Comparison of ENCODE assay signal across 10 mouse cellular contexts in the genomic region with DNA sequence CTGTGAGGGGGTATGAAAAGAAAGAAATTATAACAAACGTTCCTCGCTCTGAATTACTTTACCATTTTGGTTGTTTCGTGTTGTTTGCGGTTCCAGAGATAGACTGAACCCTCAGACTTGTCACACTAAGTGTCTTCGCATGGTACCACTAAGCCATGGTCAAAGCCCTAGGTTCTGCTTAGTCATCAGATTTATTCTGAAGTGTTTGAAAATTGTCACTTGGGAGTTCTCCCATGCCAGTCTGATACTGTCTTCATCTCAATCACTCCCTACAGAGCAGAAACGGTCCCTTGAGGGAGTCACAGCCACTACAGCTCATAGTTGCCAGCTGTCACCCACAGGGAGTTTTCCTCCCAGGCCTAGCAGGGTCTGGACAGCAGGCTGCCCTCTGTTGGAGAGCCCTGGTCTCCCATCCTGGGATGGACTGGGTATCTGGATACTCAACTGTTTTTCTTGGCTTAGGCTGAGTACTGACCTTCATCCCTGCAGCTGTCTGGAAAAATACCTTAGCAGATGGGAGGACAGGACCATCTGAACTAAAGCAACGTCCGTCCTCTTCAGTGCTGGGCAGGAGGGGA. TPM values are rescaled to one million over a fixed set of nuclear protein-coding genes. Genes with fewer than 3 reads are reported as not detected.
A peak's percentile ranks its signal among the peaks of the same experiment; 100 is the strongest.
DNase-seq lines count a peak whose midpoint lies in the region; ATAC-seq and TF ChIP-seq lines count a peak whose summit lies in the region.
"Had no signal": no experiment of that assay in that cellular context is flagged by ENCODE, and none has a peak within 500 bp of the region (broad histone marks: within the 10 kb centered on the region; RNA-seq: fewer than 3 reads in every experiment).

No protein-coding gene starts in this region.

- H3K9ac ChIP-seq in hindbrain, embryonic 12.5 days = 0 out of 2 replicates have a peak overlapping the region, but pooled peaks have one; percentile 3
- no peak overlapping the region for H3K9ac ChIP-seq in hindbrain, embryonic 14.5 days
- no peak overlapping the region for H3K9ac ChIP-seq in ES-Bruce4 (ENCODE audit: low read depth, poor library complexity, severe bottlenecking)
- H3K9ac ChIP-seq: heart, embryonic 15.5 days had no signal

- H3K4me1 ChIP-seq in hindbrain, embryonic 12.5 days = peaks cover 3% of the 10 kb centered on the region; the same call in 1 of the 2 replicates
- H3K4me1 ChIP-seq in hindbrain, embryonic 14.5 days (replicated peaks; ENCODE audit: control insufficient read depth, insufficient read depth, low read length) = no peaks in the 10 kb centered on the region
- peaks cover 8% of the 10 kb centered on the region for H3K4me1 ChIP-seq in ES-Bruce4 (ENCODE audit: control insufficient read depth, insufficient read depth, low read length)
- H3K4me1 ChIP-seq: heart, embryonic 15.5 days had no signal

- no peak for DNase-seq in hindbrain, embryonic 14.5 days (ENCODE audit: low spot score)
- peak; percentile 63 for DNase-seq in adrenal gland, adult 2 months
- peak; percentile 24 to 67 for DNase-seq in kidney, postnatal 36 days
- no peak for DNase-seq in spleen, adult 12 weeks (ENCODE audit: low spot score)
- no peak for DNase-seq in layer of hippocampus, postnatal 14 days (ENCODE audit: low spot score in 2 of 2)
- no peak for DNase-seq in gastrocnemius, postnatal 25 days

- H3K9me3 ChIP-seq in hindbrain, embryonic 12.5 days (replicated peaks) = no peaks in the 10 kb centered on the region
- no peaks in the 10 kb centered on the region for H3K9me3 ChIP-seq in hindbrain, embryonic 14.5 days (ENCODE audit: control insufficient read depth, low read length)
- H3K9me3 ChIP-seq in ES-Bruce4 (replicated peaks; ENCODE audit: control insufficient read depth, insufficient read depth, low read length, poor library complexity, severe bottlenecking) = no peaks in the 10 kb centered on the region
- H3K9me3 ChIP-seq: heart, embryonic 15.5 days had no signal

- H3K4me3 ChIP-seq in hindbrain, embryonic 12.5 days = no peak overlapping the region
- no peak overlapping the region for H3K4me3 ChIP-seq in hindbrain, embryonic 14.5 days (replicated peaks; ENCODE audit: low read length)
- H3K4me3 ChIP-seq in ES-Bruce4 (ENCODE audit: low read depth, low read length) = no peak overlapping the region
- H3K4me3 ChIP-seq: heart, embryonic 15.5 days had no signal

- WGBS in hindbrain, embryonic 12.5 days = 70% methylated on average over 8 of the region's 8 CpGs
- 64% methylated on average over 8 of the region's 8 CpGs for WGBS in hindbrain, embryonic 14.5 days

- no peak for TF ChIP-seq POLR2A in ES-Bruce4 (IDR thresholded peaks at IDR 0.05; ENCODE audit: insufficient read depth, low read length)

- TF ChIP-seq CTCF in ES-Bruce4 (IDR thresholded peaks at IDR 0.05; ENCODE audit: low read depth, low read length) = peak; percentile 40

- H3K36me3 ChIP-seq in hindbrain, embryonic 12.5 days = peaks cover 35% of the 10 kb centered on the region
- peaks cover 44% of the 10 kb centered on the region for H3K36me3 ChIP-seq in hindbrain, embryonic 14.5 days (replicated peaks; ENCODE audit: control insufficient read depth, insufficient read depth)
- H3K36me3 ChIP-seq in ES-Bruce4 (ENCODE audit: control insufficient read depth, insufficient read depth, low read length, poor library complexity, severe bottlenecking) = no peaks in the 10 kb centered on the region
- H3K36me3 ChIP-seq: heart, embryonic 15.5 days had no signal

- H3K4me2 ChIP-seq in hindbrain, embryonic 12.5 days (replicated peaks) = no peak overlapping the region
- no peak overlapping the region for H3K4me2 ChIP-seq in hindbrain, embryonic 14.5 days (replicated peaks)
- H3K4me2 ChIP-seq: heart, embryonic 15.5 days had no signal

- H3K27me3 ChIP-seq in hindbrain, embryonic 12.5 days = 0 out of 2 replicates have a peak, but pooled peaks cover 4% of the 10 kb centered on the region
- H3K27me3 ChIP-seq in hindbrain, embryonic 14.5 days (ENCODE audit: control insufficient read depth, insufficient read depth, low read length) = no peaks in the 10 kb centered on the region
- no peaks in the 10 kb centered on the region for H3K27me3 ChIP-seq in ES-Bruce4 (ENCODE audit: control insufficient read depth, insufficient read depth, low read length, poor library complexity, severe bottlenecking)

- ATAC-seq in hindbrain, embryonic 12.5 days (ENCODE audit: low FRiP score) = no peak
- no peak for ATAC-seq in hindbrain, embryonic 14.5 days (ENCODE audit: low FRiP score)

- TF ChIP-seq EP300 in ES-Bruce4 (IDR thresholded peaks at IDR 0.05; ENCODE audit: insufficient read depth, low read depth, low read length) = no peak

- H3K27ac ChIP-seq in hindbrain, embryonic 12.5 days = no peak overlapping the region
- no peak overlapping the region for H3K27ac ChIP-seq in hindbrain, embryonic 14.5 days
- no peak overlapping the region for H3K27ac ChIP-seq in ES-Bruce4 (ENCODE audit: insufficient read depth, low read length)
- H3K27ac ChIP-seq: heart, embryonic 15.5 days; macrophage had no signal

RNA-seq across cellular contexts. Expression of gene Pip4k2c, which starts 15.0 kb away (rescaled TPM):
- 23.2 and 24.9 TPM in 2 replicates for polyA plus RNA-seq in hindbrain, embryonic 12.5 days (2016; fragmentation: Nextera tagmentation; extraction: Ambion mirVana)
- 16.8 and 17.1 TPM in 2 replicates for polyA plus RNA-seq in hindbrain, embryonic 14.5 days (2014; fragmentation: Nextera tagmentation; extraction: Ambion mirVana)
- polyA plus RNA-seq in ES-Bruce4 (2011; ENCODE audit: insufficient read depth, insufficient read length, low read depth, missing spikeins) = 36.7 and 39.2 TPM in 2 replicates
- total RNA-seq in adrenal gland, adult 2 months (2021) = 10 to 100 TPM; 41.6 to 47.8 TPM
- 21.7 and 22.5 TPM in 2 replicates for polyA plus RNA-seq in adrenal gland, adult 2 months (2012; rRNA removed)
- 10 to 100 TPM; 65.7 to 69.2 TPM for total RNA-seq in layer of hippocampus, postnatal 14 days (2021)
- 1 to 10 TPM; 4.7 to 6.9 TPM for total RNA-seq in gastrocnemius, postnatal 25 days (2021)

RNA-seq across cellular contexts. Expression of gene Dtx3, which starts 30.9 kb away (rescaled TPM):
- polyA plus RNA-seq in hindbrain, embryonic 12.5 days (2016; fragmentation: Nextera tagmentation; extraction: Ambion mirVana) = 199 and 203 TPM in 2 replicates
- 223 and 231 TPM in 2 replicates for polyA plus RNA-seq in hindbrain, embryonic 14.5 days (2014; fragmentation: Nextera tagmentation; extraction: Ambion mirVana)
- polyA plus RNA-seq in ES-Bruce4 (2011; ENCODE audit: insufficient read depth, insufficient read length, low read depth, missing spikeins) = 49.8 and 50.8 TPM in 2 replicates
- 10 to 100 TPM; 53.6 to 75.7 TPM for total RNA-seq in adrenal gland, adult 2 months (2021)
- polyA plus RNA-seq in adrenal gland, adult 2 months (2012; rRNA removed) = 203 and 219 TPM in 2 replicates
- 100 to 1,000 TPM; 200 to 207 TPM for total RNA-seq in layer of hippocampus, postnatal 14 days (2021)
- total RNA-seq in gastrocnemius, postnatal 25 days (2021) = 10 to 100 TPM; 18.9 to 19.6 TPM

RNA-seq across cellular contexts. Expression of gene Arhgef25, which starts 36.5 kb away (rescaled TPM):
- polyA plus RNA-seq in hindbrain, embryonic 12.5 days (2016; fragmentation: Nextera tagmentation; extraction: Ambion mirVana) = 52.2 and 61.4 TPM in 2 replicates
- 23.5 and 25.5 TPM in 2 replicates for polyA plus RNA-seq in hindbrain, embryonic 14.5 days (2014; fragmentation: Nextera tagmentation; extraction: Ambion mirVana)
- polyA plus RNA-seq in ES-Bruce4 (2011; ENCODE audit: insufficient read depth, insufficient read length, low read depth, missing spikeins) = 50.9 and 54.3 TPM in 2 replicates
- total RNA-seq in adrenal gland, adult 2 months (2021) = 10 to 100 TPM; 16.0 to 25.8 TPM
- polyA plus RNA-seq in adrenal gland, adult 2 months (2012; rRNA removed) = 41.3 and 44.9 TPM in 2 replicates
- total RNA-seq in layer of hippocampus, postnatal 14 days (2021) = 100 to 1,000 TPM; 196 to 200 TPM
- total RNA-seq in gastrocnemius, postnatal 25 days (2021) = 1 to 10 TPM; 8.7 to 9.3 TPM
- polyA plus RNA-seq: macrophage had no signal

RNA-seq across cellular contexts. Expression of gene Kif5a, which starts 36.7 kb away (rescaled TPM):
- polyA plus RNA-seq in hindbrain, embryonic 12.5 days (2016; fragmentation: Nextera tagmentation; extraction: Ambion mirVana) = 70.0 and 76.6 TPM in 2 replicates
- 118 and 129 TPM in 2 replicates for polyA plus RNA-seq in hindbrain, embryonic 14.5 days (2014; fragmentation: Nextera tagmentation; extraction: Ambion mirVana)
- polyA plus RNA-seq in ES-Bruce4 (2011; ENCODE audit: insufficient read depth, insufficient read length, low read depth, missing spikeins) = 7.3 and 8.0 TPM in 2 replicates
- total RNA-seq in adrenal gland, adult 2 months (2021) = 1 to 10 TPM; 6.2 to 7.8 TPM
- 28.9 and 30.1 TPM in 2 replicates for polyA plus RNA-seq in adrenal gland, adult 2 months (2012; rRNA removed)
- 100 to 1,000 TPM; 413 to 455 TPM for total RNA-seq in layer of hippocampus, postnatal 14 days (2021)
- under 1 TPM; 0.18 to 0.62 TPM for total RNA-seq in gastrocnemius, postnatal 25 days (2021)

RNA-seq across cellular contexts. Expression of gene Dctn2, which starts 39.8 kb away (rescaled TPM):
- 234 and 240 TPM in 2 replicates for polyA plus RNA-seq in hindbrain, embryonic 12.5 days (2016; fragmentation: Nextera tagmentation; extraction: Ambion mirVana)
- 281 and 296 TPM in 2 replicates for polyA plus RNA-seq in hindbrain, embryonic 14.5 days (2014; fragmentation: Nextera tagmentation; extraction: Ambion mirVana)
- polyA plus RNA-seq in ES-Bruce4 (2011; ENCODE audit: insufficient read depth, insufficient read length, low read depth, missing spikeins) = 124 and 125 TPM in 2 replicates
- 100 to 1,000 TPM; 149 to 168 TPM for total RNA-seq in adrenal gland, adult 2 months (2021)
- polyA plus RNA-seq in adrenal gland, adult 2 months (2012; rRNA removed) = 205 and 234 TPM in 2 replicates
- 100 to 1,000 TPM; 298 to 304 TPM for total RNA-seq in layer of hippocampus, postnatal 14 days (2021)
- 10 to 100 TPM; 88.3 to 90.8 TPM for total RNA-seq in gastrocnemius, postnatal 25 days (2021)

Comparison
In these comparisons a context has a peak if more than half of its experiments do, and no peak if none do; other contexts are left out.
1. DNase-seq: peak in adrenal gland, adult 2 months (single experiment) and kidney, postnatal 36 days (2 of 2); none in hindbrain, embryonic 14.5 days (single experiment), spleen, adult 12 weeks (single experiment), layer of hippocampus, postnatal 14 days (0 of 2) and gastrocnemius, postnatal 25 days (single experiment).